Mouse (Mus musculus): ENCODE measurements around the gene Sobp. TPM values are rescaled to one million over a fixed set of nuclear protein-coding genes. Genes with fewer than 3 reads are reported as not detected.

Gene Sobp
- polyA plus RNA-seq, 1 experiment from 2014 or later = 2.4 TPM

GRCm38 (mm10) chr10:43203865-43204264, 29.5 kb upstream of the Sobp start:
- 80% methylated on average over 3 of the region's 3 CpGs for WGBS

GRCm38 (mm10) chr10:43200206-43200605, 25.9 kb upstream of the Sobp start:
- Histone ChIP-seq H3K4me3 (ENCODE audit: control insufficient read depth in 1 of 2, insufficient read depth in 1 of 2, low read depth in 1 of 2, low read length in 2 of 2) (no peak overlapping the region), H3K36me3 (ENCODE audit: control insufficient read depth, insufficient read depth, low read length) (no peaks in the 10 kb centered on the region), H3K9ac (ENCODE audit: low read length) (no peak overlapping the region), H3K4me2 (ENCODE audit: low read length) (no peak overlapping the region), H3K9me3 (ENCODE audit: control insufficient read depth, low read length) (no peaks in the 10 kb centered on the region), H3K4me1 (ENCODE audit: control insufficient read depth in 2 of 2, insufficient read depth in 2 of 2, low read length in 2 of 2) (no peaks in the 10 kb centered on the region), H3K27ac (replicated peaks in 1 of 2; ENCODE audit: control insufficient read depth in 1 of 2, insufficient read depth in 1 of 2, low read depth in 2 of 2, low read length in 2 of 2) (no peak overlapping the region), H3K27me3 (ENCODE audit: control insufficient read depth, insufficient read depth, low read length) (no peaks in the 10 kb centered on the region)
- ATAC-seq (ENCODE audit: insufficient number of reproducible peaks, insufficient read depth, low FRiP score, low read depth) = no peak
- WGBS = 88% methylated on average over 2 of the region's 2 CpGs

More at GRCm38 (mm10) chr10:43203865-43204264, 29.5 kb upstream of the Sobp start:
- Histone ChIP-seq H3K4me3 (ENCODE audit: control insufficient read depth in 1 of 2, insufficient read depth in 1 of 2, low read depth in 1 of 2, low read length in 2 of 2) (no peak overlapping the region), H3K4me1 (ENCODE audit: control insufficient read depth in 2 of 2, insufficient read depth in 2 of 2, low read length in 2 of 2) (no peaks in the 10 kb centered on the region), H3K9me3 (ENCODE audit: control insufficient read depth, low read length) (peaks cover 4% of the 10 kb centered on the region; the same call in 1 of the 2 replicates), H3K9ac (ENCODE audit: low read length) (no peak overlapping the region), H3K27me3 (ENCODE audit: control insufficient read depth, insufficient read depth, low read length) (no peaks in the 10 kb centered on the region), H3K4me2 (ENCODE audit: low read length) (no peak overlapping the region), H3K36me3 (ENCODE audit: control insufficient read depth, insufficient read depth, low read length) (no peaks in the 10 kb centered on the region), H3K27ac (replicated peaks in 1 of 2; ENCODE audit: control insufficient read depth in 1 of 2, insufficient read depth in 1 of 2, low read depth in 2 of 2, low read length in 2 of 2) (no peak overlapping the region)
- no peak for ATAC-seq (ENCODE audit: insufficient number of reproducible peaks, insufficient read depth, low FRiP score, low read depth)

- Histone ChIP-seq H3K4me3 (ENCODE audit: control insufficient read depth in 1 of 2, insufficient read depth in 1 of 2, low read depth in 1 of 2, low read length in 2 of 2) (no peak overlapping the region), H3K9me3 (ENCODE audit: control insufficient read depth, low read length) (no peaks in the 10 kb centered on the region), H3K36me3 (ENCODE audit: control insufficient read depth, insufficient read depth, low read length) (no peaks in the 10 kb centered on the region), H3K27me3 (ENCODE audit: control insufficient read depth, insufficient read depth, low read length) (peaks cover 8% of the 10 kb centered on the region), H3K27ac (replicated peaks in 1 of 2; ENCODE audit: control insufficient read depth in 1 of 2, insufficient read depth in 1 of 2, low read depth in 2 of 2, low read length in 2 of 2) (no peak overlapping the region), H3K4me2 (ENCODE audit: low read length) (no peak overlapping the region; the same call in 1 of the 2 replicates), H3K4me1 (ENCODE audit: control insufficient read depth in 2 of 2, insufficient read depth in 2 of 2, low read length in 2 of 2) (peaks cover 6 to 9% of the 10 kb centered on the region in 2 experiments), H3K9ac (ENCODE audit: low read length) (no peak overlapping the region)
- 25% methylated on average over 5 of the region's 5 CpGs for WGBS
- no peak for ATAC-seq (ENCODE audit: insufficient number of reproducible peaks, insufficient read depth, low FRiP score, low read depth)
Observed at GRCm38 (mm10) chr10:43180313-43180912, 6.1 kb upstream of the Sobp start.

GRCm38 (mm10) chr10:43175156-43175601, 849 bp upstream of the Sobp start:
- Histone ChIP-seq H3K36me3 (ENCODE audit: control insufficient read depth, insufficient read depth, low read length) (no peaks in the 10 kb centered on the region), H3K4me1 (ENCODE audit: control insufficient read depth in 2 of 2, insufficient read depth in 2 of 2, low read length in 2 of 2) (peaks cover 6 to 19% of the 10 kb centered on the region in 2 experiments), H3K27ac (replicated peaks in 1 of 2; ENCODE audit: control insufficient read depth in 1 of 2, insufficient read depth in 1 of 2, low read depth in 2 of 2, low read length in 2 of 2) (peak overlapping the region; percentile 4 to 73; a peak in 1 of 4 replicates), H3K4me2 (ENCODE audit: low read length) (peak overlapping the region; percentile 94), H3K9me3 (ENCODE audit: control insufficient read depth, low read length) (no peaks in the 10 kb centered on the region), H3K27me3 (ENCODE audit: control insufficient read depth, insufficient read depth, low read length) (peaks cover 12% of the 10 kb centered on the region), H3K4me3 (ENCODE audit: control insufficient read depth in 1 of 2, insufficient read depth in 1 of 2, low read depth in 1 of 2, low read length in 2 of 2) (peak overlapping the region; percentile 82 to 85), H3K9ac (ENCODE audit: low read length) (peak overlapping the region; percentile 84)
- peak; percentile 6; the same call in 1 of the 2 replicates for ATAC-seq (ENCODE audit: insufficient number of reproducible peaks, insufficient read depth, low FRiP score, low read depth)
- WGBS = 3% methylated on average over 18 of the region's 18 CpGs

GRCm38 (mm10) chr10:43173828-43174325, 453 bp downstream of the Sobp start:
- Histone ChIP-seq H3K9ac (ENCODE audit: low read length) (peak overlapping the region; percentile 84), H3K27ac (replicated peaks in 1 of 2; ENCODE audit: control insufficient read depth in 1 of 2, insufficient read depth in 1 of 2, low read depth in 2 of 2, low read length in 2 of 2) (peak overlapping the region in 1 of 2 experiments; percentile 73; a peak in 2 of 4 replicates), H3K36me3 (ENCODE audit: control insufficient read depth, insufficient read depth, low read length) (no peaks in the 10 kb centered on the region), H3K4me1 (ENCODE audit: control insufficient read depth in 2 of 2, insufficient read depth in 2 of 2, low read length in 2 of 2) (peaks cover 6 to 19% of the 10 kb centered on the region in 2 experiments), H3K4me3 (ENCODE audit: control insufficient read depth in 1 of 2, insufficient read depth in 1 of 2, low read depth in 1 of 2, low read length in 2 of 2) (peak overlapping the region; percentile 82 to 85), H3K9me3 (ENCODE audit: control insufficient read depth, low read length) (no peaks in the 10 kb centered on the region), H3K4me2 (ENCODE audit: low read length) (peak overlapping the region; percentile 94), H3K27me3 (ENCODE audit: control insufficient read depth, insufficient read depth, low read length) (peaks cover 12% of the 10 kb centered on the region)
- WGBS = under 1% methylated on average over 33 of the region's 38 CpGs
- ATAC-seq (ENCODE audit: insufficient number of reproducible peaks, insufficient read depth, low FRiP score, low read depth) = no peak

- WGBS = under 1% methylated on average over 53 of the region's 53 CpGs
- peaks cover 12% of the 10 kb centered on the region for H3K27me3 ChIP-seq (ENCODE audit: control insufficient read depth, insufficient read depth, low read length)
Observed at GRCm38 (mm10) chr10:43173141-43173827, 1.0 kb downstream of the Sobp start.

GRCm38 (mm10) chr10:43172554-43172953, 1.8 kb downstream of the Sobp start:
- no peak for ATAC-seq (ENCODE audit: insufficient number of reproducible peaks, insufficient read depth, low FRiP score, low read depth)

More at GRCm38 (mm10) chr10:43173141-43173827, 1.0 kb downstream of the Sobp start:
- Histone ChIP-seq H3K4me1 (ENCODE audit: control insufficient read depth in 2 of 2, insufficient read depth in 2 of 2, low read length in 2 of 2) (peaks cover 6 to 19% of the 10 kb centered on the region in 2 experiments), H3K9ac (ENCODE audit: low read length) (peak overlapping the region; percentile 84), H3K27ac (replicated peaks in 1 of 2; ENCODE audit: control insufficient read depth in 1 of 2, insufficient read depth in 1 of 2, low read depth in 2 of 2, low read length in 2 of 2) (peak overlapping the region; percentile 35 to 73; a peak in 3 of 4 replicates), H3K4me3 (ENCODE audit: control insufficient read depth in 1 of 2, insufficient read depth in 1 of 2, low read depth in 1 of 2, low read length in 2 of 2) (peak overlapping the region; percentile 82 to 85), H3K4me2 (ENCODE audit: low read length) (peak overlapping the region; percentile 94), H3K9me3 (ENCODE audit: control insufficient read depth, low read length) (no peaks in the 10 kb centered on the region), H3K36me3 (ENCODE audit: control insufficient read depth, insufficient read depth, low read length) (no peaks in the 10 kb centered on the region)
- peak; percentile 37 for ATAC-seq (ENCODE audit: insufficient number of reproducible peaks, insufficient read depth, low FRiP score, low read depth)

More at GRCm38 (mm10) chr10:43172554-43172953, 1.8 kb downstream of the Sobp start:
- peak overlapping the region; percentile 94 for H3K4me2 ChIP-seq (ENCODE audit: low read length)
- H3K4me3 ChIP-seq (ENCODE audit: control insufficient read depth in 1 of 2, insufficient read depth in 1 of 2, low read depth in 1 of 2, low read length in 2 of 2) = peak overlapping the region; percentile 82 to 85; a peak in 3 of 4 replicates
- H3K27me3 ChIP-seq (ENCODE audit: control insufficient read depth, insufficient read depth, low read length) = peaks cover 12% of the 10 kb centered on the region
- H3K9ac ChIP-seq (ENCODE audit: low read length) = peak overlapping the region; percentile 84
- peaks cover 6 to 19% of the 10 kb centered on the region in 2 experiments for H3K4me1 ChIP-seq (ENCODE audit: control insufficient read depth in 2 of 2, insufficient read depth in 2 of 2, low read length in 2 of 2)
- H3K27ac ChIP-seq (replicated peaks in 1 of 2; ENCODE audit: control insufficient read depth in 1 of 2, insufficient read depth in 1 of 2, low read depth in 2 of 2, low read length in 2 of 2) = 0 out of 4 replicates have a peak overlapping the region, but pooled peaks of 1 of the 2 experiments have one; percentile 73
- WGBS = 12% methylated on average over 8 of the region's 8 CpGs
- H3K9me3 ChIP-seq (ENCODE audit: control insufficient read depth, low read length) = no peaks in the 10 kb centered on the region
- no peaks in the 10 kb centered on the region for H3K36me3 ChIP-seq (ENCODE audit: control insufficient read depth, insufficient read depth, low read length)
